Mouse (Mus musculus): ENCODE results near the gene Zdhhc1. TPM values are rescaled to one million over a fixed set of nuclear protein-coding genes. Genes with fewer than 3 reads are reported as not detected.

Zdhhc1 gene
- polyA plus RNA-seq, 1 experiment from 2014 or later = 33.3 TPM

DNA sequence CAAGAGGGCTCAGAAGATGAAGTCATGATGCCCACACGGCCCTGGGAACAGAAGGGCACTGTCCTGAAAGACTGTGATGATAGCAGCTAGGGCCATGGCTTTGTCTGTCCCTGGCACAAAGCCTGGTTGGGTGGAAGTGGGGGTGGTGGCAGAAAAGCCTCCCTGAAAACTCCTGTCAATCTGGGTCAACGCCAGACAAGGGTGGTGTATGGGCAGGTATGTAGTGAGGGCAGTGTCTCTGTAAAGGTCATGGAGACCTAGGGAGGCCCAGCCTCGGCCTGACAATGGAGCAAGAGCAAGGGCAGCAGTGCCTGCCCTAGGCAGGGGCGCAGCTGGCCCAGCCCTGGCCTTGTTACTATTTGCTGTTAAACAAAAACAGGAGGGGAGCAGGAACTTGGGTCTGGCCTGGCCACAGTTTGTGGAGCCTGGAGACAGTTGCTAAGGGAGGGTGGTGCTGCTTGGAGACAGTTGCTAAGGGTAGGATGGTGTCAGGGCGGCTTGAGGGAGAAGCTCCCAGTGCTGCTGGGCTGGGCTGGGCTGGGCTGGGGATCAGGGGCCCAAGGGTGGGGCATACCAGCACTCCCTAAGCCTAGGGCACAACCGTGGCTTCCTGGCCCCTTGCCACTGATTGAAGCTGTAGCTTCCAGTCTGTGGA is 27.5 kb downstream of the Zdhhc1 start:
- Histone ChIP-seq H3K36me3 (ENCODE audit: control insufficient read depth, insufficient read depth) (no peaks in the 10 kb centered on the region), H3K27ac (ENCODE audit: low read length) (0 out of 2 replicates have a peak overlapping the region, but pooled peaks have one; percentile 8), H3K4me2 (ENCODE audit: low read length) (no peak overlapping the region; the same call in none of the 2 replicates), H3K4me1 (replicated peaks; ENCODE audit: control insufficient read depth, insufficient read depth, low read length) (peaks cover 46% of the 10 kb centered on the region), H3K9ac (replicated peaks; ENCODE audit: low read depth, low read length) (no peak overlapping the region; the same call in 1 of the 2 replicates), H3K9me3 (ENCODE audit: control insufficient read depth, low read length) (no peaks in the 10 kb centered on the region), H3K27me3 (replicated peaks; ENCODE audit: control insufficient read depth, insufficient read depth, low read length) (no peaks in the 10 kb centered on the region), H3K4me3 (replicated peaks; ENCODE audit: low read length) (no peak overlapping the region)
- WGBS = 19% methylated on average over 6 of the region's 6 CpGs
- peak; percentile 43 for ATAC-seq

GRCm38 (mm10) chr8:105468002-105468720 is 28.5 kb downstream of the Zdhhc1 start:
- Histone ChIP-seq H3K27ac (ENCODE audit: low read length) (no peak overlapping the region), H3K36me3 (ENCODE audit: control insufficient read depth, insufficient read depth) (no peaks in the 10 kb centered on the region), H3K4me2 (ENCODE audit: low read length) (no peak overlapping the region), H3K4me1 (replicated peaks; ENCODE audit: control insufficient read depth, insufficient read depth, low read length) (peaks cover 40% of the 10 kb centered on the region), H3K9ac (replicated peaks; ENCODE audit: low read depth, low read length) (no peak overlapping the region), H3K27me3 (replicated peaks; ENCODE audit: control insufficient read depth, insufficient read depth, low read length) (no peaks in the 10 kb centered on the region), H3K4me3 (replicated peaks; ENCODE audit: low read length) (no peak overlapping the region), H3K9me3 (ENCODE audit: control insufficient read depth, low read length) (no peaks in the 10 kb centered on the region)
- no peak for ATAC-seq
- 86% methylated on average over 27 of the region's 27 CpGs for WGBS

DNA sequence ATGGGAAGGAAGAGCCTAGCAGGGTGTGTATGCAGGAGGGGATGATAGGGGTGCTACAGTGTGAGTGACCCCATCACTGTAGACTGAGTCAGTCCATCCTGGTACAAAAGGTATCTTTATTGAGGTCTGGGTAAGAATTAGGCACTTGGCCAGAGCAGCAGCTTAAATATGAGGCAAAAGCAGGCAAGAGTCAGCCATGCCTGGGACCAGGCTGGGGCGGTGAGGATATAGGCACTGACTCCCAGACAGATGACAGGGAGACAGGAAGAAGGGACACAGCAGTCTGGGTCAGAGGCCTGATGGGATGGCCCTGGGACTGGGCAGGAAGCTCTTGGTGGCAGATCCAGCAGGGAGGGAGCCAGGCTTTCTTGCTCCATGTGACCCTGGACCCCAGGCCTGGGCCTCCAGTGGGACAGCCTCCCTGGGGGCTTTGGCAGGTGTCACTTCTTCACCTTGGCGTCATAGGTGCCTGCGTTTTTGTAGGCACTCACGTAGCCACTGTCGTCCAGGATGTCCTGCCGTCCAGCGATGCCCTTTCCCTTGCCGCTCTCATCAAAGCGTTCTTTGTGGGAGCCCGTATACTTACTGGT is 29.2 kb downstream of the Zdhhc1 start:
- H3K27ac ChIP-seq (ENCODE audit: low read length) = peak overlapping the region; percentile 29; the same call in 1 of the 2 replicates
- WGBS = 94% methylated on average over 10 of the region's 10 CpGs
- no peaks in the 10 kb centered on the region for H3K9me3 ChIP-seq (ENCODE audit: control insufficient read depth, low read length)
- H3K4me2 ChIP-seq (ENCODE audit: low read length) = no peak overlapping the region
- no peak for ATAC-seq
- no peak overlapping the region for H3K4me3 ChIP-seq (replicated peaks; ENCODE audit: low read length)
- H3K9ac ChIP-seq (replicated peaks; ENCODE audit: low read depth, low read length) = no peak overlapping the region
- peaks cover 40% of the 10 kb centered on the region for H3K4me1 ChIP-seq (replicated peaks; ENCODE audit: control insufficient read depth, insufficient read depth, low read length)
- no peaks in the 10 kb centered on the region for H3K27me3 ChIP-seq (replicated peaks; ENCODE audit: control insufficient read depth, insufficient read depth, low read length)
- no peaks in the 10 kb centered on the region for H3K36me3 ChIP-seq (ENCODE audit: control insufficient read depth, insufficient read depth)

- Histone ChIP-seq H3K36me3 (ENCODE audit: control insufficient read depth, insufficient read depth) (no peaks in the 10 kb centered on the region), H3K27me3 (replicated peaks; ENCODE audit: control insufficient read depth, insufficient read depth, low read length) (no peaks in the 10 kb centered on the region), H3K9me3 (ENCODE audit: control insufficient read depth, low read length) (no peaks in the 10 kb centered on the region), H3K4me1 (replicated peaks; ENCODE audit: control insufficient read depth, insufficient read depth, low read length) (peaks cover 40% of the 10 kb centered on the region), H3K9ac (replicated peaks; ENCODE audit: low read depth, low read length) (no peak overlapping the region), H3K4me3 (replicated peaks; ENCODE audit: low read length) (no peak overlapping the region), H3K4me2 (ENCODE audit: low read length) (no peak overlapping the region), H3K27ac (ENCODE audit: low read length) (peak overlapping the region; percentile 29; the same call in 1 of the 2 replicates)
- WGBS = 58% methylated on average over 7 of the region's 7 CpGs
- ATAC-seq = peak; percentile 9; the same call in 1 of the 2 replicates
Measured at GRCm38 (mm10) chr8:105466700-105467291, 29.9 kb downstream of the Zdhhc1 start.

GRCm38 (mm10) chr8:105466246-105466645 is 30.5 kb downstream of the Zdhhc1 start:
- 80% methylated on average over 6 of the region's 6 CpGs for WGBS
- no peak overlapping the region for H3K4me2 ChIP-seq (ENCODE audit: low read length)
- H3K27ac ChIP-seq (ENCODE audit: low read length) = no peak overlapping the region
- no peak for ATAC-seq
- no peak overlapping the region for H3K9ac ChIP-seq (replicated peaks; ENCODE audit: low read depth, low read length)
- H3K4me3 ChIP-seq (replicated peaks; ENCODE audit: low read length) = no peak overlapping the region
- no peaks in the 10 kb centered on the region for H3K36me3 ChIP-seq (ENCODE audit: control insufficient read depth, insufficient read depth)
- peaks cover 36% of the 10 kb centered on the region for H3K4me1 ChIP-seq (replicated peaks; ENCODE audit: control insufficient read depth, insufficient read depth, low read length)
- H3K9me3 ChIP-seq (ENCODE audit: control insufficient read depth, low read length) = no peaks in the 10 kb centered on the region
- H3K27me3 ChIP-seq (replicated peaks; ENCODE audit: control insufficient read depth, insufficient read depth, low read length) = no peaks in the 10 kb centered on the region

DNA sequence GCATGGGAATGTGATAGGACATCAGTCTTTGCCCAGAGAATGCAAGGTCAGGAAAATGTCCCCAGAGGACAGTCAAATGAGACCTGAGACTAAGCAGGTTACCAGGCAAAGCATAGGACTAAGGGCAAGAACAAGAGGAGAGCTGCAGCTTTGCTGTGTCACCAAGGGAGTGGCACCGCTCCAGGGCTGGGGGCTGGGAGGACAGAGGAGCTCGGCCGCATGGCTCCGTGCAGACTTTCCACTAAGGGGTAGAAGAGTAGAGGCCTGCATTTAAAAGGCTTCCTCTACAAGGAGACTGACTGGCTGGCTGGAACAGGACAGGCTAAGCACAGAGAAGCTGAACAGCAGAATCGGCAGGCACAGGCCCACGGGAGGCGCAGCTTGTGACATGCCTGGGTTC is 32.1 kb downstream of the Zdhhc1 start:
- Histone ChIP-seq H3K4me2 (ENCODE audit: low read length) (no peak overlapping the region), H3K27me3 (replicated peaks; ENCODE audit: control insufficient read depth, insufficient read depth, low read length) (no peaks in the 10 kb centered on the region), H3K4me3 (replicated peaks; ENCODE audit: low read length) (no peak overlapping the region), H3K9me3 (ENCODE audit: control insufficient read depth, low read length) (no peaks in the 10 kb centered on the region), H3K36me3 (ENCODE audit: control insufficient read depth, insufficient read depth) (no peaks in the 10 kb centered on the region), H3K27ac (ENCODE audit: low read length) (no peak overlapping the region), H3K9ac (replicated peaks; ENCODE audit: low read depth, low read length) (no peak overlapping the region), H3K4me1 (replicated peaks; ENCODE audit: control insufficient read depth, insufficient read depth, low read length) (peaks cover 22% of the 10 kb centered on the region)
- WGBS = 74% methylated on average over 7 of the region's 7 CpGs
- no peak for ATAC-seq

GRCm38 (mm10) chr8:105461085-105461803 is 35.5 kb downstream of the Zdhhc1 start:
- Histone ChIP-seq H3K27me3 (replicated peaks; ENCODE audit: control insufficient read depth, insufficient read depth, low read length) (no peaks in the 10 kb centered on the region), H3K9me3 (ENCODE audit: control insufficient read depth, low read length) (no peaks in the 10 kb centered on the region), H3K27ac (ENCODE audit: low read length) (no peak overlapping the region), H3K4me3 (replicated peaks; ENCODE audit: low read length) (no peak overlapping the region), H3K9ac (replicated peaks; ENCODE audit: low read depth, low read length) (no peak overlapping the region), H3K4me2 (ENCODE audit: low read length) (no peak overlapping the region), H3K36me3 (ENCODE audit: control insufficient read depth, insufficient read depth) (no peaks in the 10 kb centered on the region), H3K4me1 (replicated peaks; ENCODE audit: control insufficient read depth, insufficient read depth, low read length) (peaks cover 1% of the 10 kb centered on the region; the same call in 1 of the 2 replicates)
- no peak for ATAC-seq
- WGBS = 76% methylated on average over 13 of the region's 13 CpGs

- no peaks in the 10 kb centered on the region for H3K36me3 ChIP-seq (ENCODE audit: control insufficient read depth, insufficient read depth)
- 67% methylated on average over 10 of the region's 10 CpGs for WGBS
- no peaks in the 10 kb centered on the region for H3K27me3 ChIP-seq (replicated peaks; ENCODE audit: control insufficient read depth, insufficient read depth, low read length)
- H3K9ac ChIP-seq (replicated peaks; ENCODE audit: low read depth, low read length) = no peak overlapping the region
- no peak overlapping the region for H3K4me3 ChIP-seq (replicated peaks; ENCODE audit: low read length)
- ATAC-seq = no peak
- H3K4me2 ChIP-seq (ENCODE audit: low read length) = no peak overlapping the region
- H3K4me1 ChIP-seq (replicated peaks; ENCODE audit: control insufficient read depth, insufficient read depth, low read length) = peaks cover 9% of the 10 kb centered on the region
- no peak overlapping the region for H3K27ac ChIP-seq (ENCODE audit: low read length)
- H3K9me3 ChIP-seq (ENCODE audit: control insufficient read depth, low read length) = no peaks in the 10 kb centered on the region
Measured at GRCm38 (mm10) chr8:105455218-105455617, 41.5 kb downstream of the Zdhhc1 start.
